Mouse (Mus musculus) heart, embryonic 14.5 days (tissue): ENCODE results near the gene Exoc6b. TPM values are rescaled to one million over a fixed set of nuclear protein-coding genes. Genes with fewer than 3 reads are reported as not detected.

Source experiments
- ATAC-seq: fragments of 200-750 bp; cut with Nextera tagmentation; 2 replicates; pipeline ENCODE4 v1.8.0; 2017; ENCODE audit warnings: low read depth, moderate TSS enrichment; ENCODE audit not compliant: insufficient number of reproducible peaks, insufficient read depth, low FRiP score
- H3K27ac ChIP-seq, 2 experiments: fragments of 200-500 bp in 1 of 2; fragments of 300-500 bp in 1 of 2; sonication (generic) in 1 of 2; replicated peaks in 1 of 2; 2 replicates each; pipeline ENCODE4 v1.5.1; 2012 to 2014; ENCODE audit warnings: low read depth in 2 of 2, low read length in 2 of 2, control low read depth in 1 of 2, mild to moderate bottlenecking in 1 of 2, mixed read lengths in 1 of 2; ENCODE audit not compliant: control insufficient read depth in 1 of 2, insufficient read depth in 1 of 2
- H3K27me3 ChIP-seq: fragments of 300-500 bp; sonication (generic); 2 replicates; pipeline ENCODE4 v1.6.1; 2014; ENCODE audit warnings: mild to moderate bottlenecking, low read length, control low read depth; ENCODE audit not compliant: control insufficient read depth, insufficient read depth
- H3K36me3 ChIP-seq: fragments of 300-500 bp; sonication (generic); 2 replicates; pipeline ENCODE4 v1.6.1; 2014; ENCODE audit warnings: mild to moderate bottlenecking, control low read depth, low read length, mixed read lengths; ENCODE audit not compliant: control insufficient read depth, insufficient read depth
- H3K4me1 ChIP-seq, 2 experiments: fragments of 200-500 bp in 1 of 2; fragments of 300-500 bp in 1 of 2; sonication (generic) in 1 of 2; 2 replicates each; pipeline ENCODE4 v1.6.1; 2012 to 2014; ENCODE audit warnings: low read length in 2 of 2, control low read depth in 1 of 2, mixed read lengths in 1 of 2; ENCODE audit not compliant: control insufficient read depth in 2 of 2, insufficient read depth in 2 of 2
- H3K4me2 ChIP-seq: fragments of 300-500 bp; sonication (generic); 2 replicates; pipeline ENCODE4 v1.6.1; 2014; ENCODE audit warnings: mild to moderate bottlenecking, low read length
- H3K4me3 ChIP-seq, 2 experiments: fragments of 200-500 bp in 1 of 2; fragments of 300-500 bp in 1 of 2; sonication (generic) in 1 of 2; 2 replicates each; pipeline ENCODE4 v1.5.1; 2012 to 2014; ENCODE audit warnings: low read length in 2 of 2, mild to moderate bottlenecking in 2 of 2, control low read depth in 1 of 2, low read depth in 1 of 2, moderate library complexity in 1 of 2; ENCODE audit not compliant: control insufficient read depth in 1 of 2, insufficient read depth in 1 of 2
- H3K9ac ChIP-seq: fragments of 300-500 bp; sonication (generic); 2 replicates; pipeline ENCODE4 v1.6.1; 2014; ENCODE audit warnings: mild to moderate bottlenecking, low read length
- H3K9me3 ChIP-seq: fragments of 300-500 bp; sonication (generic); 2 replicates; pipeline ENCODE4 v1.6.1; 2016; ENCODE audit warnings: low read length, control low read depth; ENCODE audit not compliant: control insufficient read depth
- WGBS: fragments of 180-500 bp; shearing (Covaris S2); extraction: QIAGEN DNeasy Blood & Tissue Kit; methylation state at CpG from one replicate; pipeline ENCODE4 v1.1.7; 2014; 5-methylcytosine and 5-hydroxymethylcytosine counted together
- polyA plus RNA-seq: library from polyadenylated mRNA; unstranded; fragments of >200 nt; fragmentation: Nextera tagmentation; extraction: Ambion mirVana; gene quantifications from 2 replicates; pipeline ENCODE4 v1.2.1, GENCODE M21; 2014

The Exoc6b gene
- polyA plus RNA-seq, 1 experiment from 2014 or later, result 21.2 TPM

DNA sequence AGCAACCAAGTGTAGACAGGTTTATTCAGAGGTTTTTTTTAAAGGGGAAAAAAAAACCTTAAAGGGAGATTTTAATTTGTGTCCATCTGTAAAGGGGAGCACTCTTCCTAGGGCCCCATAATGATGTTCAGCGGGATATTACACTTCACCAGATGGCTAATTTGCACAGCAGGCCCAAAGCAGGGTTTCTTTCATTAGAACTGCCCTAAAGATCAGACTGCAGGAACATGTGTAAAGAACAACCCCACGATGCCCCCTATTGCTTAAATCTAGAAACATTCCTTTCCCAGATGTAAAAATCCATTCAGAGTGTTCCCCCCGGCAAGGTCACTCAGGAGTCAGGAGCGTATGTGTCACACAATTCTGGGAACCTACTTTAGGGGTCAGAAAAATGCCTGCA lies 202.2 kb downstream of the Exoc6b start:
- no peak for ATAC-seq
- no peak overlapping the region for H3K4me3 ChIP-seq
- no peaks in the 10 kb centered on the region for H3K36me3 ChIP-seq
- H3K27me3 ChIP-seq, result no peaks in the 10 kb centered on the region
- no peak overlapping the region for H3K9ac ChIP-seq
- no peaks in the 10 kb centered on the region for H3K9me3 ChIP-seq
- H3K4me2 ChIP-seq, result no peak overlapping the region
- peaks cover 0 to 11% of the 10 kb centered on the region in 2 experiments; a peak in 2 of 4 replicates for H3K4me1 ChIP-seq
- H3K27ac ChIP-seq, result no peak overlapping the region
- 45% methylated on average over 4 of the region's 4 CpGs for WGBS

DNA sequence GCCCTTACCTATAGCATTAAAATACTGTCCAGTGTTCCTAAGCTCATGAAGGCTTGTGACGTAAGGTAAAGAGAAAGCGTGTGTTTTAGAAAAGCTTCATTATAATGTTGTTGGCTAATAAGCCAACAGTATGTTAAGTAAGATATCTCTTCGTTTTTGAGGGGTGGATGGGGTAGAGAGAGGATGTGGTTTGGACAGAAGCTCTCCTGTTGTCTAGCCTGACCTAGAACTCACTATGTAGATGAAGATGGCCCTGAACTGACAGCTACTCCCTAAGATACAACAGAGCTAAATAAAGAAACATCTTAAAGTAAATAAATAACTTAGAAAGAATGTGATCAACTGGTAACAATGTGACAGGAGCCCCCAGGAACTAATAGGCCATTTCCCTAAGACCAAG lies 204.7 kb downstream of the Exoc6b start:
- Histone ChIP-seq H3K9me3 (no peaks in the 10 kb centered on the region), H3K4me1 (peaks cover 0 to 3% of the 10 kb centered on the region in 2 experiments; a peak in 1 of 4 replicates), H3K4me3 (no peak overlapping the region), H3K27me3 (no peaks in the 10 kb centered on the region), H3K36me3 (no peaks in the 10 kb centered on the region), H3K4me2 (no peak overlapping the region), H3K27ac (no peak overlapping the region), H3K9ac (no peak overlapping the region)
- ATAC-seq, result no peak
- 88% methylated on average over 3 of the region's 3 CpGs for WGBS

DNA sequence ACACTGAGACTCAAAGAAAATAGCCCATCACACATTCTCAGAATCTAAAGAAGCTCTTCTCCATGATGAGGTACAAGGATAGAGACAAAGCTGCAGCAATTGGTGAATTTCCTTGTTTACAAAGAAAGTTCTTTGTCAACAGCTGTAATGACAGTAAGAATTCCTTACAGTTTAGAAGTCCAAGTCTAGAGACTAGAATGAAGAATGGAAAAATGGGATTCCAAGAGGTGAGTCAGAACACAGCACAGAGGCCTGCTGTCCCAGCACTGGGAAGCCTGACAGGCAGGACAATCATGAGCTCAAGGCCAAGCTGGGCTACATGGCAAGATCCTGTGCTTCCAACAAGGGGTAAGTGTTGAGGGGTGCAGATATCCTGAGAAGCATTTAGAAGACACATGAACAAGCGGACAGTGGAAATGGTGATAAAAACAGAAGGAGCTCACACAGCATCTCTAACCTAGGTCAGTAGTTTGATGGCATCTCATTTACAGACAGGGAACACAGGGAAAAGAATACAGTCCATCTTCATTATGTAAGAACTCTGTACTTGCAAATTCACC lies 205.4 kb downstream of the Exoc6b start:
- Histone ChIP-seq H3K36me3 (no peaks in the 10 kb centered on the region), H3K27ac (no peak overlapping the region), H3K4me2 (no peak overlapping the region), H3K9ac (no peak overlapping the region), H3K27me3 (no peaks in the 10 kb centered on the region), H3K4me1 (peaks cover 0 to 3% of the 10 kb centered on the region in 2 experiments; a peak in 1 of 4 replicates), H3K4me3 (no peak overlapping the region), H3K9me3 (no peaks in the 10 kb centered on the region)
- no peak for ATAC-seq
- 91% methylated on average over 1 of the region's 1 CpGs for WGBS

DNA sequence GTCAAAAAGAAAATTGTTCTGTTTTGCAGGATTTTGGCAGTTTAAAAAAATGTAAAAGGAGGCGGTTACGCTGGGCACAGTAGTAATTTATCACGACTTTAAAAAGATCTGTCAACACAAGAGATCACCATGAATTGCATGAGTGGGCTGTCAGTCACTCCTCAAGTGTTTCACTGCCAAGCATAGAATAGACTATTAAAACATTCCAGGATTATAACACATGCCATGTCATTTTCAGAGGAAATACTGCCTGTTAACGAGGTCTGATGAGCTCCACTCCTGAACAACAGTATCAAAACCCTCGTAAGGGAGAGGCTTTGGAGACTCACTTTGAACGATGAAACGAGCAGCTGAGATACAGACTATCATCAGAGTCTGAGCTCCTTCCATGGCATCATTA lies 223.6 kb downstream of the Exoc6b start:
- H3K4me2 ChIP-seq, result peak overlapping the region; percentile 5; the same call in 1 of the 2 replicates
- ATAC-seq, result no peak
- WGBS, result 25% methylated on average over 7 of the region's 7 CpGs
- no peaks in the 10 kb centered on the region for H3K36me3 ChIP-seq
- H3K9ac ChIP-seq, result no peak overlapping the region
- no peaks in the 10 kb centered on the region for H3K9me3 ChIP-seq
- H3K27me3 ChIP-seq, result no peaks in the 10 kb centered on the region
- H3K27ac ChIP-seq, result no peak overlapping the region
- H3K4me1 ChIP-seq, result peaks cover 2 to 12% of the 10 kb centered on the region in 2 experiments; a peak in 2 of 4 replicates
- H3K4me3 ChIP-seq, result no peak overlapping the region

DNA sequence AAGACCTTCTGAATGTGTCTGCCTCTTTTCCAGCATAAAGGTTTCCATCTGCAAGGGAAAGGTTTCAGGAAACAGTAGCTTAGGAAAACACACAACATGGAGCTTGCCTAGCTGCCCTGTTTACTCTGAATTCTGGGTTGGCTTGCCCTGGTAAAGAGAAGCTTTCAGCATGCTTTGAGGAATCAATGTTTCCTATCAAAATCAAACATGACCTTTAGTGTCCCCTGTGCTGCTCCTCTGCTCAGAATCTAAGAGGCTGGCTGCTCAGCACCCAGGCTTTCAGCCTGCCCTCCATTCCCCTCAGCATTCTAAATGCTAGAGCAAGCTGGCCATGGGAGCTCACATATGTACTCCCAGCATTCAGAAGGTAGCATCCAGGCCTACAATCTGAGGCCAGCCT lies 228.2 kb downstream of the Exoc6b start:
- Histone ChIP-seq H3K36me3 (no peaks in the 10 kb centered on the region), H3K9ac (no peak overlapping the region), H3K27me3 (no peaks in the 10 kb centered on the region), H3K9me3 (no peaks in the 10 kb centered on the region), H3K4me3 (no peak overlapping the region), H3K4me2 (no peak overlapping the region), H3K4me1 (peaks cover 2 to 10% of the 10 kb centered on the region in 2 experiments; a peak in 2 of 4 replicates), H3K27ac (peak overlapping the region in 1 of 2 experiments; percentile 33; a peak in 1 of 4 replicates)
- no peak for ATAC-seq

DNA sequence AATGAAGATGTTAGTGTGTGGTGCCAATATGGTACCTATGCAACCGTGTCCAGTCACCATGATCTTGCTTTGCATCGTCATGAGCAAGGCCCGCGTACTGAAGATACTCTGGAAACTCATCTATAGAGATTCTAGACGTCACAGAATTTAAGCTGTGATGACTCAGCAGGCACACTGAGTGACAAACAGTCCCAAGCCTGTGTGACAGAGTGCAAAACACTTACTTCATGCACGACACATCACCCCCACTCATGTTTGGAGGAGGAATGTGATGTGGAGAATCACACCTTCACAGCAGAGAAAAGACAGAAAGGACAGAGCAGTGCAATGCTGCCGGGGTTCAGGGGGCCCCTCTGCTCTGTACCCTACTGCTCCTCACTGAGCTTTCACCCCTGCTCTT lies 261.8 kb downstream of the Exoc6b start:
- no peak overlapping the region for H3K4me3 ChIP-seq
- 79% methylated on average over 7 of the region's 7 CpGs for WGBS
- no peak overlapping the region for H3K4me2 ChIP-seq
- no peak overlapping the region for H3K27ac ChIP-seq
- ATAC-seq, result no peak
- no peaks in the 10 kb centered on the region for H3K27me3 ChIP-seq
- H3K9me3 ChIP-seq, result no peaks in the 10 kb centered on the region
- no peak overlapping the region for H3K9ac ChIP-seq
- no peaks in the 10 kb centered on the region for H3K36me3 ChIP-seq
- no peaks in the 10 kb centered on the region for H3K4me1 ChIP-seq

DNA sequence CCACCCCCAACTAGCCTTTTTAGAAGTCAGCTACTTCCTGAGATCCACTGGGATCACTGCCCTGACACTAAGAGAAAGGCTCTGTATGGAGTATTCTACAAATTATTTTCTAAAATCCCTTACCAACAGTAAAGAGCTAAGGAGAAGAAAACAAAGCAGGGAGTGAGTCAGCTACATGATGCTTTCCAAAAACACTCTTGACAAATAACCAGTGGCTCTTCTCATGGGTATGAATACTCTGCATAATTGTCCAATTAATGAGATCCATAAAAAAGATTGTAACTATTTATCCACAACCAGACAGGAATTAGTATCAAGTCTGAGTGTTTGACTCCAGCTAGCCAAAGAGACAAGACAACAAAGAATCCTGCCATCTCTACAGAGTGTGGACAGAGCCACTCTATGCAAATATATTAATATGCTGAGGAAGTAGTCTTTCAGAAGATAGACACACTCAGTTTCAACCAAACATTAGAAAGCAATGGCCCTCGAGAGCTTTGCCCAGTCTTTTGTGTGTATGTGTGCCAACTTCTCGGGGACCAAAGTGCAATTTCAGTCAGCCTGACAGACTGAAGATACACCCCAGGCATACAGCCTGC lies 263.1 kb downstream of the Exoc6b start:
- H3K9ac ChIP-seq, result no peak overlapping the region
- 67% methylated on average over 2 of the region's 2 CpGs for WGBS
- no peak for ATAC-seq
- H3K27ac ChIP-seq, result no peak overlapping the region
- no peaks in the 10 kb centered on the region for H3K4me1 ChIP-seq
- no peaks in the 10 kb centered on the region for H3K9me3 ChIP-seq
- H3K27me3 ChIP-seq, result no peaks in the 10 kb centered on the region
- H3K36me3 ChIP-seq, result no peaks in the 10 kb centered on the region
- H3K4me2 ChIP-seq, result no peak overlapping the region
- no peak overlapping the region for H3K4me3 ChIP-seq

DNA sequence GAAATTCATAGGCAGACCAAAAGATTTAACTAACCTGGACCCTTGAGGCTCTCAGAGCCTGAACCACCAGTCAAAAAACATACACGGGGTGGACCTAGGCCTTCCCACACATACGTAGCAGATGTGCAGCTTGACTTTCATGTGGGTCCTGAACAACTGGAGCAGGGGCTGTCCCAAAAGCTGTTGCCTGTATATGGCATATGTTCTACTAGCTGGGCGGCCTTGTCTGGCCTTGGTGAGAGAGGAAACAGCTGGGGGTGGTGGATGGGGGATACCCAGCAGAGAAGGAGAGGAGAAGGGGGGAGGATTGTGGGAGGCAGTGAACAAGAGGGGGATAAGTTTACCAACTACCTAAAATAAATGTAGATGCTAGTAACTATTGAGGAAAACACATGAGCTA lies 270.6 kb downstream of the Exoc6b start:
- ATAC-seq, result no peak

More for the DNA sequence above, 270.6 kb downstream of the Exoc6b start:
- Histone ChIP-seq H3K4me2 (no peak overlapping the region), H3K4me3 (no peak overlapping the region), H3K27ac (no peak overlapping the region), H3K36me3 (no peaks in the 10 kb centered on the region), H3K9me3 (no peaks in the 10 kb centered on the region), H3K27me3 (no peaks in the 10 kb centered on the region), H3K4me1 (no peaks in the 10 kb centered on the region; a peak in 1 of 4 replicates), H3K9ac (no peak overlapping the region)
- 82% methylated on average over 3 of the region's 3 CpGs for WGBS
